Mouse (Mus musculus): Measurements from ENCODE around the gene Foxa2. TPM values are rescaled to one million over a fixed set of nuclear protein-coding genes. Genes with fewer than 3 reads are reported as not detected.

The Foxa2 gene
- polyA plus RNA-seq, 1 experiment from 2014 or later = 5.2 TPM

DNA sequence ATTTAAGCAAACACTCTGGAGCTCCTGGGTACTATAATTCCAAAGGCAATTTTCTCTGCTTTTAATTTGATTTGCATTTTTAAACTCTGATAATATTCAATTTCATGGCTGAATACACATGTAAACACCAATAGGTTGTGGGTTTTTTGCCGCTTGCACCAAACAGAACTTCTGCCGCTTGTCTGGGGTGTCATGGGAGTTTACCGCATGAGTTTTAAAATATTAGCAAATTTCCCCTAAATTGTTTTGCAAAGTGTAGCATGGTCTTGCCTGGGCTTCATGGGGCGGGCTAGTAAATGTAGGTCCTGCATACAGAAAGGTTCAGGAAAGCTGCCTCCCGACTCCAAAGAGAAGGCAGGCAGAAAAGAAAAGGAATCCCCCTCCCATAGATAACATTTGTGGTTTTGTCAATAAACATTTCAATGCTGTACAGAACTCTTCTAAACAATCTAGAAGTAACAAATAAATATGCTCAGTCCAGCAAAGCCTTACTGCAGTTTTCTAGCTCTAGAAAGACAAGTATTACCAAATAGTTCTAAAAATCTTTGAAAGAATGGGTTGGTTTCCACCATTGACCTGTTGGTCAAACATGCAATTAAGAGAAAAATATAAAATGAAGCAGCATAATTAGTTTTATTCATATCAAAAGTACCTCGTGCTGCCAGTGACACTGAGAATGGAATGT, 15.6 kb downstream of the Foxa2 start:
- Histone ChIP-seq H3K9me3 (replicated peaks) (no peaks in the 10 kb centered on the region), H3K27ac (no peak overlapping the region), H3K9ac (no peak overlapping the region), H3K27me3 (peaks cover 94% of the 10 kb centered on the region), H3K4me1 (0 out of 2 replicates have a peak, but pooled peaks cover 3% of the 10 kb centered on the region), H3K4me2 (replicated peaks) (no peak overlapping the region), H3K4me3 (no peak overlapping the region), H3K36me3 (no peaks in the 10 kb centered on the region)
- 3% methylated on average over 6 of the region's 6 CpGs for WGBS
- no peak for ATAC-seq (ENCODE audit: low FRiP score)

DNA sequence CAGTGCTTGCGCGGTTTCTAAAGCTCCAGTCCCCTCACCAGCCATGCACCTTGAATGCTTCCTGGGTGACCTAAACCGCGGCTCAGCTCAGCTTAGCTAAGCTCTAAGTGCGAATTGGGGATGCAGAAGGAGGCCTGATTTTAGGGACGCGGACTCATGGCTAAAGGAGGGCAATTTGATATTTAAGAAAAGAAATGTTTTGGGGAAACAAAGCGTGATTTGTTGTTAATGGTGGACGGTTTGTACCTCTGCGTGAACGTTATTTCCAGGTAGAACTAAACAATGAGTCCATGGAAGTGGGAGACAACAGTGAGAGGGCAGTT, 16.2 kb downstream of the Foxa2 start:
- H3K4me3 ChIP-seq = no peak overlapping the region
- H3K9me3 ChIP-seq (replicated peaks) = no peaks in the 10 kb centered on the region
- H3K4me2 ChIP-seq (replicated peaks) = no peak overlapping the region
- H3K27me3 ChIP-seq = peaks cover 94% of the 10 kb centered on the region
- H3K27ac ChIP-seq = no peak overlapping the region
- no peaks in the 10 kb centered on the region for H3K36me3 ChIP-seq
- H3K9ac ChIP-seq = no peak overlapping the region
- WGBS = 1% methylated on average over 11 of the region's 11 CpGs
- ATAC-seq (ENCODE audit: low FRiP score) = no peak
- 0 out of 2 replicates have a peak, but pooled peaks cover 3% of the 10 kb centered on the region for H3K4me1 ChIP-seq

DNA sequence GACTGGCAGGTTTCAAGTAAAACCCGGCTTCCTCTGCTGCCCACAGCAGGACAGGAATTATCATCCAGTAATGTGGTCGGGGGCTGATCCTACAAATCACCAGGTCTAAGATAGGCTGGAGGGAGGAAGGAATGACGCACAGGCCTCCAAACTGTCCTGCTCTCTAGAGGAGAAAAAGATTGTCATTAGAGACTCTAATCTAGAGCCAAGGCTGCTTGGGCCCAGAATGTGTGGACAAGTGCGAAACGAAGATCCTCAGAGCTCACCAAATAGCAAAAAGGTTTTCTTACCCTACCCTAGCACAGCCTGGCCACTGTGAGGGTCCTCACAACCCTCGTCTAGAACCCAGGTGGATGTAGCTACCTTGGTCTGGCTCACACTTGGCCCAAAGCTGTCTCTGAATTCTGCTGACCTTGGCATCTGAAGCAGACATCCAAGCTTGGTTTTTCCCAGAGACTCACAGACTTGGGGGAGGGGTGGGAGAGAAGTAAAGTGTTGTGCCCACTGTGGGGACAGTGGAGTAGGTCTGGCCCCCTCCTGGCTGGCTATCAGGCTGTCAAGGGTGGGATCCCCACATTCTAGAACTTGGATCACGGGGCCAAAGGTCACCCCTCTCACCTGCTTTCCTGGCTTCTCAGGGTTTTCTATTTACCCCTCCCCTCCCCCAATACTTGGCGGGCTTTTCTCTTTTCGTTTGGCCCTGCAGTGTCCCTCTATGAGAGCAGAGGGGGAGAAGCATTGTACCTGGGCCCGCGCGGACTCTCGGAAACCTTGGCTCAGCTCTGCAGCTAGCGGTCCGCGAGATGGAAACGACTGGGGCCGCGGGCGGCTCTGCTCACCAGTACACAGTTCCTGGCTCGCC, 16.8 kb downstream of the Foxa2 start:
- Histone ChIP-seq H3K4me3 (no peak overlapping the region), H3K27me3 (peaks cover 94% of the 10 kb centered on the region), H3K9me3 (replicated peaks) (no peaks in the 10 kb centered on the region), H3K4me2 (replicated peaks) (no peak overlapping the region), H3K9ac (no peak overlapping the region), H3K27ac (no peak overlapping the region), H3K36me3 (no peaks in the 10 kb centered on the region), H3K4me1 (0 out of 2 replicates have a peak, but pooled peaks cover 3% of the 10 kb centered on the region)
- peak; percentile 57 for ATAC-seq (ENCODE audit: low FRiP score)
- under 1% methylated on average over 21 of the region's 21 CpGs for WGBS

- Histone ChIP-seq H3K27me3 (peaks cover 94% of the 10 kb centered on the region), H3K9me3 (replicated peaks) (no peaks in the 10 kb centered on the region), H3K4me3 (no peak overlapping the region), H3K36me3 (no peaks in the 10 kb centered on the region), H3K4me2 (replicated peaks) (no peak overlapping the region), H3K9ac (no peak overlapping the region), H3K27ac (no peak overlapping the region), H3K4me1 (0 out of 2 replicates have a peak, but pooled peaks cover 3% of the 10 kb centered on the region)
- peak; percentile 83 for ATAC-seq (ENCODE audit: low FRiP score)
- 11% methylated on average over 9 of the region's 9 CpGs for WGBS
Observed at GRCm38 (mm10) chr2:148029050-148029608, 17.6 kb downstream of the Foxa2 start.

DNA sequence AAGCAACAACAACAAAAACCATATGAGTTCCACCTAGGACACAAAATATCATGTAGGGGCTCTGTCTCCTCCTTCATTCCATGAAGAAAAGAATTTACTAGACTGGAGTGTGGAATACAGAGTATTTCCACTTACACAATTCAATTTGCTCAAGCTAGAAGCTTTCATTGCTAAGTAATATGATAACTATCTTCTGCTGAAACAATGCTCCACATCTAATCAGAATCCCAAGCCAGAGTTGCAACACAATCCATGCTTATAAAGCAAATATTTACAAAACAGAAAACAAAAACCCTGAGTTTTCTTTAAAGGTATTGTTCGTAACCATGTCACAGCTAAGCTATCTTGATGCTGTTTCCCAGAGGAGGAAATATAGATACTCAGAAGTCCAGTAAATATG, 20.4 kb downstream of the Foxa2 start:
- 84% methylated on average over 1 of the region's 1 CpGs for WGBS
- no peaks in the 10 kb centered on the region for H3K9me3 ChIP-seq (replicated peaks)
- no peak for ATAC-seq (ENCODE audit: low FRiP score)

DNA sequence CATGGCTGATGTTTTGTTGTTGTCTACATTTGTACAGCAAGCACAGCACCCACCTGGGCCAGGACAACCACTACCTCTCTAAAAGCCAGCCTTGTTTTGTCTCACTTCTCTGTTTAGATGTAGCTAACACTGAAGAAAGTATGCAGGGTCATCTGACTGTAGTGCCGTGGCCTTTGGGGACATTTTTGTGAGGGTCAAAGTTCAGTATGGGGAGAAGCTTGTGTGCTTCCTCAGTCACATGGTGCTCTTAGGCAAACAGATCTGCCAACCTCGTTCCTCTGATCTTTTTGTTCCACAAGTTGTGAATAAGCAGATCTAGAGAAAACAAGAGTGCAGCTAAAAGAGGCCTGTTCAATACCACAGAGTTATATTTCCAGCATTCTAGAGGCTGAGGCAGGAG, 21.3 kb downstream of the Foxa2 start:
- Histone ChIP-seq H3K9ac (no peak overlapping the region), H3K36me3 (no peaks in the 10 kb centered on the region), H3K4me1 (peaks cover 12% of the 10 kb centered on the region), H3K9me3 (replicated peaks) (no peaks in the 10 kb centered on the region), H3K4me3 (no peak overlapping the region), H3K4me2 (replicated peaks) (no peak overlapping the region), H3K27me3 (peaks cover 96% of the 10 kb centered on the region), H3K27ac (no peak overlapping the region)
- ATAC-seq (ENCODE audit: low FRiP score) = no peak
- 24% methylated on average over 2 of the region's 2 CpGs for WGBS

More for the DNA sequence above, 20.4 kb downstream of the Foxa2 start:
- Histone ChIP-seq H3K27me3 (peaks cover 97% of the 10 kb centered on the region), H3K9ac (no peak overlapping the region), H3K4me3 (no peak overlapping the region), H3K4me1 (peaks cover 12% of the 10 kb centered on the region), H3K4me2 (replicated peaks) (no peak overlapping the region), H3K27ac (no peak overlapping the region), H3K36me3 (no peaks in the 10 kb centered on the region)

DNA sequence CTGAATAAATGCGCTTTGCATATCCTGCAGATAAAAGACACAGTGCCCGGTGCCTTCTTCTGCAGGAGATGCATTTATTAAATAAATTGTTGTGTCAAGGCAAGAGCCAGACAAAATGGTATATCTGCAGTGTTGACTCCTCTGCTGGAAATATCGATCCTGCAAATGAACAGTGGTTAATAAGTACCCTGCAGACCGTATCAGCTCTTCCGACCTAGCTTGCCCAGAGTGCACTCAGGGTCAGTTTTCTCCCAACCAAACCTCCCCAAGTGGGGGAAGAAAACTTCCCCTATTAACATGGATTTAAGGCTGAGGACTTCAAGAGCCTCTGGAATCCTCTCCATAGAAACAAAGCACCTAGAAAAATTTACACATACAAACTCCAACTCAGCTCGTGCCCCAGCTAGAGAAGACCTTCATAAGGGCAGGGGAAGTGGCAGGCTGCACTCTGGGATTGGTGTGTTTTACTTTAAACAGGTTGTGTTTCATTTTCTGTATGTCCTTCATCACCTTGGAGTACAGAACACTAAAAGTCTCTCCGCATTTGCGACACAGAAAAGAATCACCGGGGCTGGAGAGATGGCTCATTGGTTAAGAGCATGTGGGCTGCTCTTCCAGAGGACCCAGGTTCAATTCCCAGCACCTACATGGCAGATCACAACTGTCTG, 22.4 kb downstream of the Foxa2 start:
- Histone ChIP-seq H3K36me3 (no peaks in the 10 kb centered on the region), H3K4me3 (no peak overlapping the region), H3K4me1 (peaks cover 9% of the 10 kb centered on the region), H3K27me3 (peaks cover 96% of the 10 kb centered on the region), H3K9me3 (replicated peaks) (no peaks in the 10 kb centered on the region), H3K27ac (no peak overlapping the region), H3K9ac (no peak overlapping the region), H3K4me2 (replicated peaks) (no peak overlapping the region)
- 63% methylated on average over 9 of the region's 9 CpGs for WGBS
- no peak for ATAC-seq (ENCODE audit: low FRiP score)

- 0 out of 2 replicates have a peak overlapping the region, but pooled peaks have one; percentile 1 for H3K4me2 ChIP-seq (replicated peaks)
- peak; percentile 35; the same call in 1 of the 2 replicates for ATAC-seq (ENCODE audit: low FRiP score)
- peaks cover 96% of the 10 kb centered on the region for H3K27me3 ChIP-seq
- no peaks in the 10 kb centered on the region for H3K9me3 ChIP-seq (replicated peaks)
- no peak overlapping the region for H3K9ac ChIP-seq
- no peak overlapping the region for H3K4me3 ChIP-seq
- H3K36me3 ChIP-seq = no peaks in the 10 kb centered on the region
- 2% methylated on average over 12 of the region's 12 CpGs for WGBS
- peaks cover 9% of the 10 kb centered on the region for H3K4me1 ChIP-seq
- no peak overlapping the region for H3K27ac ChIP-seq
Observed at GRCm38 (mm10) chr2:148023340-148023806, 23.4 kb downstream of the Foxa2 start.

DNA sequence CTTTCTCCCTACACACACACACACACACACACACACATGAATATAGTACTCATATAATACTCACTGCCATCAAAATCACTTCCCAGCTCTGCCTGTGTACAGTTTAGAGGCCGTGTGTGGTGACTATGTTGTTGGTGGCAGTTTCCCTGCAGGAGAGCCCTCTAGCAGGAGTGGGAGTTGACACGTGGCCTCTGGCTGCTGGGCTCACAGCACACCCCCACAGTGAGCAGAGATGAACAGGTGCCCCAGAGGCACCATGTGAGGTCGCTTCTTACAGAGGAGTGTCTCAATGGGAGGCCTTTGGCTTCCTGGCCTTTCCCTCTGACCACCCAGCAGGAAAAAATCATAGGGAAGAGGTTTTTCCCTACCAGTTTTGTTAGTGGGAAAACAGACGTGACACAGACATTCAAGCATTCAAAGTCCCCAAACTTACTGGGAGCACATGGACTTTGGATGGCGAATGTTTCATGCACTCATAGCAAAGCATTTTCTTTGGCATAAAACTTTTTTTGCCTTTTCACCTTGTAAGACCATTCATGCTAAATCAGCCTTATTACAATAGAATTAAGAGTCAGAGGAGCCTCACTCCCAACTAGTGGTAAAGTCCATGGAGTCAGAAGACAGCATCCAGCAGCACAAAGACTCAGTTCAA, 24.7 kb downstream of the Foxa2 start:
- Histone ChIP-seq H3K4me2 (replicated peaks) (no peak overlapping the region), H3K4me1 (peaks cover 9% of the 10 kb centered on the region), H3K4me3 (no peak overlapping the region), H3K36me3 (no peaks in the 10 kb centered on the region), H3K27ac (no peak overlapping the region), H3K9ac (no peak overlapping the region), H3K27me3 (peaks cover 96% of the 10 kb centered on the region), H3K9me3 (replicated peaks) (no peaks in the 10 kb centered on the region)
- no peak for ATAC-seq (ENCODE audit: low FRiP score)
- WGBS = 5% methylated on average over 5 of the region's 5 CpGs

GRCm38 (mm10) chr2:148021016-148021415, 25.8 kb downstream of the Foxa2 start:
- no peak overlapping the region for H3K4me3 ChIP-seq
- no peak overlapping the region for H3K9ac ChIP-seq
- peak; percentile 40; the same call in 1 of the 2 replicates for ATAC-seq (ENCODE audit: low FRiP score)
- H3K4me1 ChIP-seq = peaks cover 9% of the 10 kb centered on the region
- no peaks in the 10 kb centered on the region for H3K9me3 ChIP-seq (replicated peaks)
- WGBS = 20% methylated on average over 9 of the region's 9 CpGs
- H3K36me3 ChIP-seq = no peaks in the 10 kb centered on the region
- H3K27me3 ChIP-seq = peaks cover 89% of the 10 kb centered on the region
- no peak overlapping the region for H3K27ac ChIP-seq
- no peak overlapping the region for H3K4me2 ChIP-seq (replicated peaks)

DNA sequence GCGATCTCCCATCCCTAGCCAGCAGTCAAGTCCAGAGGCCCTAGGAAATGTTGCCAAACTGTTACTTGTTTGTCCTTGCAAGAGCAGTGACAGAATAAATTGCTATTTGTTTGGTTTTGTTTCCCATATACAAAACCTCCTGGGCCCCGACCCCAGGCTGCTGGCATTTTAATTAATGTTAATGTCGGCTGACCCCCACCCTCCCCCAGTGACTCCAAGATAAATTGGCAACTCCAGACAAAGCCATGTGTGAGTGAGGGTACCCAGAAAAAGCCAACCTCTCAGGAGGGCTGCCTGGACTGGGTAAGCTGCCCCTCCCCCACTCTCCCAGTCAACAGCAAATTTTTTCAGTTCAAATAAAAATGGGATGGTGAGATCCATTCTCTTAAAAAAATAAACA, 26.6 kb downstream of the Foxa2 start:
- H3K27me3 ChIP-seq = peaks cover 88% of the 10 kb centered on the region
- 10% methylated on average over 3 of the region's 3 CpGs for whole genome bisulfite sequencing
- no peak for ATAC-seq (ENCODE audit: low FRiP score)
- H3K4me1 ChIP-seq = peaks cover 9% of the 10 kb centered on the region
- no peak overlapping the region for H3K4me2 ChIP-seq (replicated peaks)
- no peaks in the 10 kb centered on the region for H3K9me3 ChIP-seq (replicated peaks)
- no peaks in the 10 kb centered on the region for H3K36me3 ChIP-seq
- H3K4me3 ChIP-seq = no peak overlapping the region
- no peak overlapping the region for H3K9ac ChIP-seq
- no peak overlapping the region for H3K27ac ChIP-seq

All from hindbrain, embryonic 12.5 days (tissue).